Mouse (Mus musculus) kidney, adult 2 months (tissue): ENCODE data around the gene Higd2a. TPM values are rescaled to one million over a fixed set of nuclear protein-coding genes. Genes with fewer than 3 reads are reported as not detected.

Experiments used
- DNase-seq: peaks from one replicate; pipeline ENCODE4 v3.0.0; 2021
- H3K27ac ChIP-seq: fragments of 200-500 bp; 2 replicates; pipeline ENCODE4 v1.5.1; 2012; ENCODE audit warnings: low read depth, low read length, control low read depth, inconsistent platforms; ENCODE audit not compliant: insufficient read depth
- H3K27me3 ChIP-seq: fragments of 200-500 bp; replicated peaks from 2 replicates; pipeline ENCODE4 v1.6.1; 2012; ENCODE audit warnings: mild to moderate bottlenecking, moderate library complexity, low read length, inconsistent platforms; ENCODE audit not compliant: control insufficient read depth, insufficient read depth
- H3K36me3 ChIP-seq: fragments of 200-500 bp; 2 replicates; pipeline ENCODE4 v1.6.1; 2012; ENCODE audit warnings: mild to moderate bottlenecking, moderate library complexity, low read length, inconsistent platforms; ENCODE audit not compliant: control insufficient read depth, insufficient read depth
- H3K4me1 ChIP-seq: fragments of 200-500 bp; 2 replicates; pipeline ENCODE4 v1.6.1; 2011; ENCODE audit warnings: low read length; ENCODE audit not compliant: control insufficient read depth, insufficient read depth
- H3K4me3 ChIP-seq: fragments of 200-500 bp; 2 replicates; pipeline ENCODE4 v1.5.1; 2011; ENCODE audit warnings: mild to moderate bottlenecking, low read depth, low read length, control low read depth; ENCODE audit not compliant: insufficient read depth
- CTCF ChIP-seq: fragments of 200-500 bp; conservative IDR thresholded peaks from 2 replicates; pipeline ENCODE4 v1.5.1; 2011; ENCODE audit warnings: low read depth, mild to moderate bottlenecking, control low read depth, low read length, moderate library complexity, mixed read lengths; ENCODE audit not compliant: insufficient read depth, insufficient read length
- POLR2A ChIP-seq: fragments of 200-500 bp; IDR thresholded peaks from one replicate; pipeline ENCODE4 v1.6.1; 2011; ENCODE audit warnings: low read depth, low read length, control low read depth
- WGBS: fragments of 180-500 bp; shearing (Covaris S2); methylation state at CpG from one replicate; pipeline ENCODE4 v1.1.7; 2018; 5-methylcytosine and 5-hydroxymethylcytosine counted together
- polyA plus RNA-seq: library from polyadenylated mRNA; depleted of rRNA; stranded (reverse); fragments of >200 nt; gene quantifications from 2 replicates; pipeline ENCODE4 v1.2.3, GENCODE M21; 2012

Gene Higd2a
- polyA plus RNA-seq, 1 experiment = 419 TPM

DNA sequence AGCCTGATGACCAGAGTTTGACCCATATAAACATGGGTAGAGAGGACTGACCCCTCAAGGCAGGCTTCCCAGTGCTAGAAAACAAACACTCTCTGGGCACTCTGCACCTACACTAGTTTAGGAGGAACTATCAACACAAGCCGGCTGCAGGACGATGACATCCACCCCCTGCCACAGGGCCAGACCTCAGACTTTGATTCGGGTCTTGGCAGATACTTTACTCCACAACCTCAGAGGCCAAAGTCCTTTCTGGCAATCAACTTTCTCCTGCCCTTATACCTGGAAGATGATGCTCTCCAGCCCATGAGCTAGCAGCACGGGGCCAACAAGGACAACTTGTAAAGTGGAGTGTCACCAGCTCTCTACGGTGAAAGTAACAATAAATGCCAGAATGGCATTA is 7.1 kb upstream of the Higd2a start:
- Histone ChIP-seq H3K27me3 (no peaks in the 10 kb centered on the region), H3K4me3 (no peak overlapping the region), H3K27ac (no peak overlapping the region; the same call in 1 of the 2 replicates), H3K4me1 (peaks cover 7% of the 10 kb centered on the region; the same call in 1 of the 2 replicates), H3K36me3 (no peaks in the 10 kb centered on the region)
- TF ChIP-seq CTCF = no peak
- peak; percentile 81 for DNase-seq
- 58% methylated on average over 5 of the region's 5 CpGs for WGBS

DNA sequence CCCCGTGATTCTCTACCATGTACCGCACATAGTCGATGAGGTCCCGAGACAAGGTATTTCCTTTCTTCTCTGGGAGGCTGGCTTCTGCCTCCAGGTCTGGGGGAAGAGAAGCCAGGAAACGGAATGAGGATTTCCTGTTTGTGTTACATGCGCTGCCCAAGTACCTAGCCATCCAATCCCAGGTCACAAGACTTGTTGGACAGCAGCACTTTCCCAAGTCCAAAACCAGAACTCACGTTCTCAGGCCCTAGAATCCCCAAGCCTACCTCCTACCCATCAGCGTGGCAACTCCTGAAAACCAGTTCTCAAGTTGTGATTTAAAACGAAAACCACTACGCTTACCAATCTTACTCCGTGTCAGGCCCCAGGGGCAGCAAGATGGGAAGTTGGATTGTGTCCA is 4.2 kb upstream of the Higd2a start:
- Histone ChIP-seq H3K27ac (no peak overlapping the region), H3K27me3 (no peaks in the 10 kb centered on the region), H3K4me3 (no peak overlapping the region), H3K36me3 (no peaks in the 10 kb centered on the region), H3K4me1 (peaks cover 7% of the 10 kb centered on the region; the same call in 1 of the 2 replicates)
- TF ChIP-seq CTCF = no peak
- TF ChIP-seq POLR2A = no peak
- no peak for DNase-seq
- WGBS = 72% methylated on average over 11 of the region's 11 CpGs

GRCm38 (mm10) chr13:54589414-54589995 is 502 bp upstream of the Higd2a start:
- TF ChIP-seq CTCF = no peak
- no peak for TF ChIP-seq POLR2A

GRCm38 (mm10) chr13:54591776-54592356 is 1.9 kb downstream of the Higd2a start:
- Histone ChIP-seq H3K36me3 (no peaks in the 10 kb centered on the region), H3K27me3 (no peaks in the 10 kb centered on the region), H3K4me1 (peaks cover 8% of the 10 kb centered on the region; the same call in 1 of the 2 replicates), H3K4me3 (no peak overlapping the region), H3K27ac (no peak overlapping the region)
- DNase-seq = no peak
- no peak for TF ChIP-seq CTCF
- no peak for TF ChIP-seq POLR2A
- 81% methylated on average over 8 of the region's 8 CpGs for WGBS

More at GRCm38 (mm10) chr13:54589414-54589995, 502 bp upstream of the Higd2a start:
- no peak for DNase-seq
- Histone ChIP-seq H3K4me3 (peak overlapping the region; percentile 71), H3K27me3 (no peaks in the 10 kb centered on the region), H3K27ac (no peak overlapping the region), H3K36me3 (no peaks in the 10 kb centered on the region), H3K4me1 (no peaks in the 10 kb centered on the region; the same call in 1 of the 2 replicates)
- under 1% methylated on average over 24 of the region's 24 CpGs for WGBS

DNA sequence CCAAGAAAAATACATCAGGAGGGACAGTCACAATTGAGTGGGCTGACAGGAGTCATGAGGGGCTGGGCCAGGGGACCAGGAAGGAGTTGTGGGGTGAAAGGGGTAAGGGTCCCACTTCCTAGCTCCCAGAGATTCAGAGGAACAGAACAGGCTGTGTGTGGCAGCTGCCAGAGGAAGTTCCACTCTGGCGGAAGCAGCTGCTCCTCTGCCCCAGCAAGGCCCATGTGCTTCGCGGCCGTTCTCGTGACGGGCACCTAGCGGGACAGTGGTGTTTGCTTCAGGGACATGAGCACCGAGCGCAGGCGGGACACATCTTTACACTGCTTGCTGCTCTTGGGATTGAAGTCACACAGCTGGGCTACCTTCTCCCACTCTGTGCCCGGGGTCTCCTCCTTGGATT is 3.6 kb downstream of the Higd2a start:
- no peak for DNase-seq
- no peaks in the 10 kb centered on the region for H3K27me3 ChIP-seq
- TF ChIP-seq POLR2A (no peak), CTCF (no peak)
- no peak overlapping the region for H3K27ac ChIP-seq
- no peak overlapping the region for H3K4me3 ChIP-seq
- 84% methylated on average over 11 of the region's 11 CpGs for WGBS
- no peaks in the 10 kb centered on the region for H3K36me3 ChIP-seq
- peaks cover 11% of the 10 kb centered on the region; the same call in 1 of the 2 replicates for H3K4me1 ChIP-seq

DNA sequence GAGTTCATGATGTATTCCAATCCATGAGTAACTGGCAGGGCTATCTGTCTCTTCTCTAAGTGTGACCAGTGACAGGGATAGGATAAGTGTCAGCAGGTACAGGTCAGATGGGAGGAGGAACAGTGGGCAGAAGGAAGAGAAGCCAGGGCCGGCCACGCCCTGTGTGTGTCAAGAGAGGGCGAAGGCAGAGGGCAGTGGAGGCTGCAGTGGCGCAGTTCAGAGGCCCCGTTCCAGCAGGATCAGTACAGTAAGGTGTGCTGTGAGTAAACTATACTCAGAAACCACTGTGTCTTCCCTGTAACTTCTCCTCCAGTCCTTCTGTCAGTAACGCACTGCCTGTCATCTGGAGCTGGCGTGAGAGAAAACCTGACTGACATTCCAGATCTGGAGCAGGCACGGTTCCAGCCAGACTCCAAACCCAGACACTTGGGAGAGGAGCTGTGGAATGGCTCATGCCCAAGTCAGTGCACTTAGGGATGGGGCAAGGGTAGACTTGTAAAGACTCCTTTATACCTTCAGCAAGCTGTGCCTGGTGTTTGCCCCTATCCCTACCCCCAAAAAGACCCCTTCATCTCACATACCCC is 6.2 kb downstream of the Higd2a start:
- no peak for TF ChIP-seq CTCF
- TF ChIP-seq POLR2A = no peak
- DNase-seq = peak; percentile 45
- Histone ChIP-seq H3K36me3 (no peaks in the 10 kb centered on the region), H3K27ac (no peak overlapping the region), H3K4me1 (peaks cover 11% of the 10 kb centered on the region; the same call in 1 of the 2 replicates), H3K27me3 (no peaks in the 10 kb centered on the region), H3K4me3 (no peak overlapping the region)
- WGBS = 60% methylated on average over 8 of the region's 8 CpGs

- no peak overlapping the region for H3K27ac ChIP-seq
- DNase-seq = peak; percentile 57
- WGBS = 53% methylated on average over 5 of the region's 5 CpGs
- TF ChIP-seq POLR2A (no peak), CTCF (no peak)
- no peaks in the 10 kb centered on the region for H3K36me3 ChIP-seq
- H3K4me1 ChIP-seq = peaks cover 11% of the 10 kb centered on the region; the same call in 1 of the 2 replicates
- H3K4me3 ChIP-seq = no peak overlapping the region
- no peaks in the 10 kb centered on the region for H3K27me3 ChIP-seq
Measured at GRCm38 (mm10) chr13:54596870-54597269, 6.9 kb downstream of the Higd2a start.
